Mouse (Mus musculus): ENCODE measurements around the gene Gpr83. TPM values are rescaled to one million over a fixed set of nuclear protein-coding genes. Genes with fewer than 3 reads are reported as not detected.

Gene Gpr83
- not detected for total RNA-seq (2023)

DNA sequence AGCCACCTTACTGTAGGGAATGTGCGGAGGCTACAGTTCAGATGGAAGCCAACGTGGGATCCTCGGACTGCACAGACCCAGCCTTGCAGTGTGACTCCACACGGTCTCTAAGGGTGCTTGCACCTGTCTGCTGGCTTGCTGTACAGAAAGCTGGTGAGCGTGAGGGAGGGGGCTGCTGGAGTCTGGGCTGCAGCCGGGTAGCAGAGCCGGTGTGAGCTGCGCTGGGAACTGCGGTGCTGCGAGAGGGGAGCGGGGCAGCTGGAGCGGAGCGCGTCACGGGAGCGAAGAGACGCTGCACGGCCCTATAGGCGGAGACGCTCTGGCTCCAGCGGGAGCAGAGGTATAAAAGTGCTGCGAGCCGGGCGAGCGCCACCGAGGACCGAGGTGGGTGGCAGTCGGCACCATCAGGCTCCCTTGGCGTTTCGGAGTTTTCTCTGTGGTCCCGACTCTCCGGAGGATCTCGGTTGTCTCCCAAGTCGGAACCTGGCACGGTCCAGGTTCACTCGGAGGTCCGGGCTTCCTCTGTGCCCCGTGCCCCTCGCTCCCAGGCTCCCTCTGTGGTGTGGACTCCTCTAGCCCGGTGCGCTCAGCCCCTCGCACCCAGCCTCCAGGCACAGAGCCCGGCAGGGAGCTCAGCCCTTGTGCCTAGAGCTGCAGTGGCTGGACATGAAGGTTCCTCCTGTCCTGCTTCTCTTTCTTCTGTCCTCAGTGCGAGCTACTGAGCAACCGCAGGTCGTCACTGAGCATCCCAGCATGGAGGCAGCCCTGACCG lies at the start of gene Gpr83:
Gene Gpr83 (plus strand): TSS at position 343 of the 772 bp plus-strand sequence.

GRCm38 (mm10) chr9:14903581-14904378 lies 43.8 kb downstream of the Gpr83 start, which contains the start of gene Izumo1r:
Gene Izumo1r (minus strand): TSS chr9:14903949.

Other genes with a start within 250 kb of the Gpr83 start
- gene Amotl1, start 215.2 kb upstream of the Gpr83 start, total RNA-seq (2023): under 1 TPM; 0.09 to 0.11 TPM
- gene Piwil4, start 119.5 kb upstream of the Gpr83 start, total RNA-seq (2023): not detected
- gene Fut4, start 107.8 kb upstream of the Gpr83 start, total RNA-seq (2023): 1 to 10 TPM; 8.2 to 8.6 TPM
- 1 to 10 TPM; 2.4 to 3.6 TPM for gene 1700012B09Rik, start 89.2 kb upstream of the Gpr83 start, total RNA-seq (2023)
- 10 to 100 TPM; 26.4 to 26.5 TPM for gene Mre11a, start 75.6 kb upstream of the Gpr83 start, total RNA-seq (2023)
- 10 to 100 TPM; 11.5 to 16.3 TPM for gene Ankrd49, start 75.4 kb upstream of the Gpr83 start, total RNA-seq (2023)
- not detected for gene Izumo1r, start 43.7 kb downstream of the Gpr83 start, total RNA-seq (2023)
- 10 to 100 TPM in 1 of 2 experiments, 1 to 10 TPM in 1; 9.6 to 12.3 TPM for gene Panx1, start 185.3 kb downstream of the Gpr83 start, total RNA-seq (2023)